Mouse (Mus musculus): Measurements from ENCODE around the gene Nxph3.

- TF ChIP-seq POLR2A (IDR thresholded peaks at IDR 0.05; ENCODE audit: control insufficient read depth, extremely low read depth, insufficient read depth, low read length, poor library complexity), result no peak
- TF ChIP-seq CTCF (IDR thresholded peaks at IDR 0.05; ENCODE audit: borderline replicate concordance, control insufficient read depth, extremely low read depth, insufficient read depth, low read length, poor library complexity), result no peak
Observed at GRCm38 (mm10) chr11:95517162-95517561, 2.8 kb upstream of the Nxph3 start.
